Mouse (Mus musculus) adrenal gland, postnatal 14 days (tissue): Measurements from ENCODE around the gene AC161166.1. TPM values are rescaled to one million over a fixed set of nuclear protein-coding genes. Genes with fewer than 3 reads are reported as not detected.

ENCODE experiments used
- DNase-seq: peaks from one replicate; pipeline ENCODE4 v3.0.0; 2021; ENCODE audit warnings: mixed read lengths
- long read RNA-seq, 2 experiments: library from polyadenylated mRNA; stranded (forward); transcript quantifications; one replicate each; pipeline ENCODE4 v2.0.0; 2021
- total RNA-seq: library from RNA; stranded (reverse); gene quantifications from 2 replicates; pipeline ENCODE4 v1.2.3, GENCODE M21; 2021

AC161166.1 gene
- total RNA-seq = not detected in 2 replicates
- long read RNA-seq, experiment 1 = 0 reads
- long read RNA-seq, experiment 2 = 0 reads

- no peak for DNase-seq
These were observed at the start of gene AC161166.1 for GRCm38 (mm10) chr7:24512355-24512754. TSS of gene AC161166.1 (minus strand) at chr7:24512455.

GRCm38 (mm10) chr7:24561450-24561849 is 49.2 kb upstream of the AC161166.1 start:
- DNase-seq = no peak

GRCm38 (mm10) chr7:24555786-24556185 is 43.5 kb upstream of the AC161166.1 start:
- DNase-seq = no peak

GRCm38 (mm10) chr7:24551985-24552759 is 39.9 kb upstream of the AC161166.1 start:
- no peak for DNase-seq

- DNase-seq = no peak
These were observed 35.3 kb upstream of the AC161166.1 start for GRCm38 (mm10) chr7:24547534-24548036.

- DNase-seq = peak; percentile 100
These were observed 34.6 kb upstream of the AC161166.1 start for GRCm38 (mm10) chr7:24546634-24547389.

- DNase-seq = no peak
These were observed 33.9 kb upstream of the AC161166.1 start, which contains the start of the genes Pinlyp and Xrcc1 for GRCm38 (mm10) chr7:24546068-24546614. TSS of gene Pinlyp (minus strand) at chr7:24546118. TSS of gene Xrcc1 (plus strand) at chr7:24546289.

- DNase-seq = no peak
These were observed 32.3 kb upstream of the AC161166.1 start for GRCm38 (mm10) chr7:24544506-24544905.

- DNase-seq = no peak
These were observed 27.4 kb upstream of the AC161166.1 start for GRCm38 (mm10) chr7:24539686-24540085.

- no peak for DNase-seq
These were observed 26.4 kb upstream of the AC161166.1 start for GRCm38 (mm10) chr7:24538701-24539100.

GRCm38 (mm10) chr7:24538154-24538553 is 25.9 kb upstream of the AC161166.1 start:
- DNase-seq = peak; percentile 67

- no peak for DNase-seq
These were observed 25.3 kb upstream of the AC161166.1 start for GRCm38 (mm10) chr7:24537591-24537990.

- DNase-seq = no peak
These were observed 24.8 kb upstream of the AC161166.1 start for GRCm38 (mm10) chr7:24537081-24537480.

- DNase-seq = no peak
These were observed 22.0 kb upstream of the AC161166.1 start for GRCm38 (mm10) chr7:24534301-24534700.

GRCm38 (mm10) chr7:24533806-24534205 is 21.6 kb upstream of the AC161166.1 start:
- no peak for DNase-seq

- no peak for DNase-seq
These were observed 20.8 kb upstream of the AC161166.1 start for GRCm38 (mm10) chr7:24533031-24533571.

- peak; percentile 88 for DNase-seq
These were observed 19.1 kb upstream of the AC161166.1 start for GRCm38 (mm10) chr7:24531211-24531971.

GRCm38 (mm10) chr7:24530062-24530931 is 18.0 kb upstream of the AC161166.1 start, which contains the start of gene Irgq:
TSS of gene Irgq (plus strand) at chr7:24530689.
- peak; percentile 99 for DNase-seq

GRCm38 (mm10) chr7:24529580-24529979 is 17.3 kb upstream of the AC161166.1 start:
- DNase-seq = no peak

GRCm38 (mm10) chr7:24528861-24529260 is 16.6 kb upstream of the AC161166.1 start:
- no peak for DNase-seq
